Mouse (Mus musculus): ENCODE measurements around the gene Snx18. TPM values are rescaled to one million over a fixed set of nuclear protein-coding genes. Genes with fewer than 3 reads are reported as not detected.

The Snx18 gene
- total and polyA plus RNA-seq, 3 experiments: 6.4 to 12.6 (median 9.1) TPM

DNA sequence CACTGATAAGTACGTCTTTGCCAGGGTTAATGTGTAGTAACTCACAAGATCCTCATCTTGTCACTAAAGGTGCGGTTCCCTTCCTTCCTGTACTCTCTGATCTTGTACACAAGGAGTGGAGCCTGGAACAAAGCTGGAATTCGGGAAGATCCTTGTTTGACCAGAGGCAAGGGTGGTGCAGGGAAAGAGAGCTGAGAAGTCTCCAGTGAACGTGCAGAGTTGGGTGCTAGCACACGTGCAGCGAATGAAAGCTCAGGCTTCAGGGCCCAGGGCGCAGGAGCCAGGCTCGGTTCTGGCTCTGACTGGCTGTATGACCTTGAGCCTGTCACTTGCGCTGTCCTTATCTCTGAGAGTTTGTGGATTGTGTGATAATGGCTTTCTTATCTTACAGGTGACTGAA is 639 bp upstream of the Snx18 start:
- Histone ChIP-seq H3K9ac (ENCODE audit: insufficient read depth, low read depth) (no peak overlapping the region), H3K4me3 (replicated peaks in 1 of 3; ENCODE audit: low read depth in 2 of 3, low read length in 2 of 3, poor library complexity in 1 of 3) (no peak overlapping the region), H3K27me3 (replicated peaks) (no peaks in the 10 kb centered on the region), H3K79me2 (replicated peaks; ENCODE audit: control insufficient read depth, extremely low read depth, insufficient read depth, poor library complexity, severe bottlenecking) (0 out of 2 replicates have a peak, but pooled peaks cover 14% of the 10 kb centered on the region), H3K4me1 (ENCODE audit: control insufficient read depth in 1 of 2, insufficient read depth in 2 of 2) (peaks cover 11 to 28% of the 10 kb centered on the region in 2 experiments), H3K36me3 (replicated peaks in 1 of 2; ENCODE audit: control insufficient read depth in 1 of 2, insufficient read depth in 1 of 2, low read length in 1 of 2) (peaks cover 0 to 10% of the 10 kb centered on the region in 2 experiments), H3K9me3 (replicated peaks; ENCODE audit: low read length) (peaks cover 10% of the 10 kb centered on the region), H3K4me2 (ENCODE audit: insufficient read depth, low read depth, poor library complexity, severe bottlenecking) (no peak overlapping the region), H3K27ac (ENCODE audit: insufficient read depth, low read depth) (no peak overlapping the region)
- in situ Hi-C loops (cut with MboI; ENCODE audit: low pct_ligation_motif_present, low pct_unique_long_range_greater_than_20kb, low sequenced_read_pairs) (loop anchor here (10.0 kb wide), 1 partner anchor 274 kb away; no protein-coding TSS in a partner anchor), dilution Hi-C loops (cut with MboI; ENCODE audit: extremely low pct_ligation_motif_present, extremely low pct_unique_long_range_greater_than_20kb, low sequenced_read_pairs) (no loop called here)
- TF ChIP-seq CHD2 (IDR thresholded peaks at IDR 0.05; ENCODE audit: low read length) (no peak), RAD21 (IDR thresholded peaks at IDR 0.05; ENCODE audit: low read depth, low read length) (no peak), CHD1 (IDR thresholded peaks at IDR 0.05; ENCODE audit: low read depth, low read length) (no peak), BHLHE40 (IDR thresholded peaks at IDR 0.05; ENCODE audit: low read depth, low read length) (no peak), KAT2A (IDR thresholded peaks at IDR 0.05; ENCODE audit: insufficient replicate concordance, low read length) (no peak), JUND (conservative IDR thresholded peaks at IDR 0.05; ENCODE audit: low read depth, low read length) (no peak)
- no peak for DNase-seq (ENCODE audit: extremely low read depth)

DNA sequence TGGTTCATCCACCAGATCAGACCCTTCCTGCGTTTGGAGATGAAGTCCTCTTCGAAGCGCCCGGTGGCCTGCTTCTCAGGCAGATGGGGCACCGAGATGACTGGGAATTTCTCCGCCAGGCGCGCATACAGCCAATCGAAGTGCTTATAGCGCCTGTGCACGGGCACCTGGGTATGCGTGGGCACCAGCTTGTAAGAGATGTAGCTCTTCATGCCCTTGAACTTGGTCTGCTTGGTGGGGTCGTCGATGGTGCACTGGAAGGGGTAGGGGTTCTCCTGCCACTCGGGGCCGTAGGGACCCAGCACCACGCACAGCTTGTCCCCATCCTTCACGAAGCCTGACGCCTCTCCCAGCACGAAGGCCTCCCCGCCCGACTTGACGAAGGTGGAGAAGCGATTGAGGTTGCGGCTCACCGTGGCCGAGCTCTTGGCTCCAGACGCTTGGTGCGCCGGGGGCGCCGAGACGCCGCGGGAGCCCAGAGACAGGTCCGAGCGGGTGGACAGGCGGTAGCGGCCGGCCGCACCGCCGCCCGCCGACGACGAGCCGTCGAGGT is 950 bp downstream of the Snx18 start:
- DNase-seq (ENCODE audit: extremely low read depth): no peak
- in situ Hi-C loops (cut with MboI; ENCODE audit: low pct_ligation_motif_present, low pct_unique_long_range_greater_than_20kb, low sequenced_read_pairs) (loop anchor here (10.0 kb wide), 1 partner anchor 273 kb away; no protein-coding TSS in a partner anchor), dilution Hi-C loops (cut with MboI; ENCODE audit: extremely low pct_ligation_motif_present, extremely low pct_unique_long_range_greater_than_20kb, low sequenced_read_pairs) (no loop called here)
- H3K27ac ChIP-seq (ENCODE audit: insufficient read depth, low read depth): no peak overlapping the region
- no peak overlapping the region for H3K4me2 ChIP-seq (ENCODE audit: insufficient read depth, low read depth, poor library complexity, severe bottlenecking)
- peak overlapping the region in 2 of 3 experiments; percentile 57 to 72 for H3K4me3 ChIP-seq (replicated peaks in 1 of 3; ENCODE audit: low read depth in 2 of 3, low read length in 2 of 3, poor library complexity in 1 of 3)
- H3K27me3 ChIP-seq (replicated peaks): no peaks in the 10 kb centered on the region
- H3K9ac ChIP-seq (ENCODE audit: insufficient read depth, low read depth): no peak overlapping the region
- peaks cover 17 to 44% of the 10 kb centered on the region in 2 experiments for H3K4me1 ChIP-seq (ENCODE audit: control insufficient read depth in 1 of 2, insufficient read depth in 2 of 2)
- H3K36me3 ChIP-seq (replicated peaks in 1 of 2; ENCODE audit: control insufficient read depth in 1 of 2, insufficient read depth in 1 of 2, low read length in 1 of 2): peaks cover 0 to 20% of the 10 kb centered on the region in 2 experiments
- peaks cover 10% of the 10 kb centered on the region for H3K9me3 ChIP-seq (replicated peaks; ENCODE audit: low read length)
- peaks cover 19% of the 10 kb centered on the region for H3K79me2 ChIP-seq (replicated peaks; ENCODE audit: control insufficient read depth, extremely low read depth, insufficient read depth, poor library complexity, severe bottlenecking)
- TF ChIP-seq KAT2A (IDR thresholded peaks at IDR 0.05; ENCODE audit: insufficient replicate concordance, low read length) (no peak), MAZ (IDR thresholded peaks at IDR 0.05; ENCODE audit: low read depth, low read length) (no peak), RAD21 (IDR thresholded peaks at IDR 0.05; ENCODE audit: low read depth, low read length) (no peak), TBP (conservative IDR thresholded peaks at IDR 0.05; ENCODE audit: low read depth, low read length) (no peak), MYC (IDR thresholded peaks at IDR 0.05; ENCODE audit: low read depth, low read length) (no peak), E2F4 (IDR thresholded peaks at IDR 0.05; ENCODE audit: insufficient replicate concordance, low read depth, low read length) (no peak), SIN3A (IDR thresholded peaks at IDR 0.05; ENCODE audit: low read length) (no peak), CTCF (conservative IDR thresholded peaks at IDR 0.05 in 1 of 2, IDR thresholded peaks at IDR 0.05 in 1 of 2; ENCODE audit: low read depth in 2 of 2, low read length in 2 of 2) (no peak), RCOR1 (conservative IDR thresholded peaks at IDR 0.05; ENCODE audit: low read depth, low read length) (no peak), SMC3 (IDR thresholded peaks at IDR 0.05; ENCODE audit: low read depth, low read length) (no peak)

Measured in CH12.LX (cell line).